Mouse (Mus musculus) kidney, postnatal 25 days (tissue): ENCODE measurements at regions not wholly inside any gene's neighbourhood (a gene's known extent, or its start where the extent isn't known, plus 50 kb on each side); places are given as distances from the start of the nearest gene placed in this dataset.

ENCODE experiments used
- DNase-seq, 2 experiments: peaks; one replicate each; pipeline ENCODE4 v3.0.0; 2021; ENCODE audit warnings: mixed read lengths in 2 of 2

- no peak for DNase-seq
These were observed 194.7 kb upstream of the Rfx3 start for GRCm38 (mm10) chr19:28205691-28206090.

- no peak for DNase-seq
These were observed 192.8 kb upstream of the Rfx3 start for GRCm38 (mm10) chr19:28203719-28204118.

- no peak for DNase-seq
These were observed 188.4 kb upstream of the Rfx3 start for GRCm38 (mm10) chr19:28199385-28199784.

- no peak for DNase-seq
These were observed 185.9 kb upstream of the Rfx3 start for GRCm38 (mm10) chr19:28196881-28197280.

- no peak for DNase-seq
These were observed 181.3 kb upstream of the Rfx3 start for GRCm38 (mm10) chr19:28192248-28192647.

- peak; percentile 27 to 47 for DNase-seq
These were observed 180.6 kb upstream of the Rfx3 start for GRCm38 (mm10) chr19:28191428-28192116.

GRCm38 (mm10) chr19:28190250-28190649 is 179.3 kb upstream of the Rfx3 start:
- DNase-seq: peak; percentile 35 to 52

- DNase-seq: no peak
These were observed 177.4 kb upstream of the Rfx3 start for GRCm38 (mm10) chr19:28188363-28188762.

- peak; percentile 52 to 63 for DNase-seq
These were observed 171.6 kb upstream of the Rfx3 start for GRCm38 (mm10) chr19:28182411-28183182.

- no peak for DNase-seq
These were observed 170.2 kb upstream of the Rfx3 start for GRCm38 (mm10) chr19:28181171-28181570.

GRCm38 (mm10) chr19:28178114-28178513 is 167.1 kb upstream of the Rfx3 start:
- no peak for DNase-seq

- DNase-seq: no peak
These were observed 165.9 kb upstream of the Rfx3 start for GRCm38 (mm10) chr19:28176821-28177220.

GRCm38 (mm10) chr19:28171836-28172534 is 161.0 kb upstream of the Rfx3 start:
- DNase-seq: peak in 1 of 2 experiments; percentile 72

- DNase-seq: no peak
These were observed 156.6 kb upstream of the Rfx3 start for GRCm38 (mm10) chr19:28167451-28168165.

GRCm38 (mm10) chr19:28166626-28167025 is 155.7 kb upstream of the Rfx3 start:
- DNase-seq: no peak

- DNase-seq: peak; percentile 62 to 73
These were observed 155.0 kb upstream of the Rfx3 start for GRCm38 (mm10) chr19:28165901-28166361.

- no peak for DNase-seq
These were observed 152.2 kb upstream of the Rfx3 start for GRCm38 (mm10) chr19:28163195-28163594.

GRCm38 (mm10) chr19:28160582-28160981 is 149.6 kb upstream of the Rfx3 start:
- peak in 1 of 2 experiments; percentile 21 for DNase-seq

- no peak for DNase-seq
These were observed 146.2 kb upstream of the Rfx3 start for GRCm38 (mm10) chr19:28157196-28157595.

- DNase-seq: no peak
These were observed 126.6 kb upstream of the Rfx3 start for GRCm38 (mm10) chr19:28137581-28137980.

- DNase-seq: no peak
These were observed 123.8 kb upstream of the Rfx3 start for GRCm38 (mm10) chr19:28134806-28135205.

- DNase-seq: no peak
These were observed 100.6 kb upstream of the Rfx3 start for GRCm38 (mm10) chr19:28111263-28112180.
